Comparison of ENCODE assay signal across 9 mouse cellular contexts in genomic region chr5:24483326-24483725, GRCm38 (mm10). TPM values are rescaled to one million over a fixed set of nuclear protein-coding genes. Genes with fewer than 3 reads are reported as not detected.
DNase-seq lines count a peak whose midpoint lies in the region; ATAC-seq and TF ChIP-seq lines count a peak whose summit lies in the region.
"Had no signal": no experiment of that assay in that cellular context is flagged by ENCODE, and none has a peak within 500 bp of the region (broad histone marks: within the 10 kb centered on the region; RNA-seq: fewer than 3 reads in every experiment).

No protein-coding gene starts in this region.

- peak overlapping the region; percentile 84 for H3K27ac ChIP-seq in intestine, postnatal 0 days (ENCODE audit: low read depth, low read length)
- peak overlapping the region; percentile 78 for H3K27ac ChIP-seq in liver, embryonic 11.5 days (ENCODE audit: low read depth, low read length)
- no peak overlapping the region for H3K27ac ChIP-seq in midbrain, postnatal 0 days (ENCODE audit: low read depth, low read length)
- H3K27ac ChIP-seq in stomach, postnatal 0 days (replicated peaks), result no peak overlapping the region

- TF ChIP-seq CTCF in intestine, postnatal 0 days (IDR thresholded peaks at IDR 0.05; ENCODE audit: low read depth), result peak; percentile 95
- TF ChIP-seq CTCF in midbrain, postnatal 0 days (IDR thresholded peaks at IDR 0.05), result peak; percentile 88
- TF ChIP-seq CTCF in stomach, postnatal 0 days (IDR thresholded peaks at IDR 0.05; ENCODE audit: low read depth), result peak; percentile 92

- H3K4me1 ChIP-seq in intestine, postnatal 0 days (replicated peaks; ENCODE audit: control insufficient read depth, insufficient read depth, low read length), result no peaks in the 10 kb centered on the region
- H3K4me1 ChIP-seq in liver, embryonic 11.5 days (replicated peaks; ENCODE audit: control insufficient read depth, insufficient read depth, low read length), result peaks cover 19% of the 10 kb centered on the region
- no peaks in the 10 kb centered on the region for H3K4me1 ChIP-seq in midbrain, postnatal 0 days (ENCODE audit: insufficient read depth, low read length)
- no peaks in the 10 kb centered on the region for H3K4me1 ChIP-seq in stomach, postnatal 0 days (replicated peaks; ENCODE audit: control insufficient read depth, insufficient read depth)

- peak overlapping the region; percentile 11 for H3K4me3 ChIP-seq in intestine, postnatal 0 days (ENCODE audit: low read depth, low read length)
- no peak overlapping the region for H3K4me3 ChIP-seq in liver, embryonic 11.5 days (ENCODE audit: low read depth, low read length)
- no peak overlapping the region for H3K4me3 ChIP-seq in midbrain, postnatal 0 days (ENCODE audit: low read depth, low read length)
- no peak overlapping the region for H3K4me3 ChIP-seq in stomach, postnatal 0 days (ENCODE audit: low read depth, low read length)
- H3K4me3 ChIP-seq: embryonic facial prominence, embryonic 12.5 days had no signal

- H3K9ac ChIP-seq in intestine, postnatal 0 days (ENCODE audit: low read depth, low read length), result 0 out of 2 replicates have a peak overlapping the region, but pooled peaks have one; percentile 26
- H3K9ac ChIP-seq in liver, embryonic 11.5 days (ENCODE audit: low read depth, low read length), result 0 out of 2 replicates have a peak overlapping the region, but pooled peaks have one; percentile 5
- no peak overlapping the region for H3K9ac ChIP-seq in midbrain, postnatal 0 days (replicated peaks; ENCODE audit: low read length, poor library complexity, severe bottlenecking)
- no peak overlapping the region for H3K9ac ChIP-seq in stomach, postnatal 0 days (ENCODE audit: low read length)

- no peak for TF ChIP-seq EP300 in stomach, postnatal 0 days (optimal IDR thresholded peaks at IDR 0.05)

- peaks cover 54% of the 10 kb centered on the region for H3K36me3 ChIP-seq in intestine, postnatal 0 days (ENCODE audit: control insufficient read depth, insufficient read depth)
- H3K36me3 ChIP-seq in liver, embryonic 11.5 days (ENCODE audit: control insufficient read depth, insufficient read depth, low read length), result peaks cover 27% of the 10 kb centered on the region
- H3K36me3 ChIP-seq in midbrain, postnatal 0 days (ENCODE audit: insufficient read depth, low read length), result peaks cover 60% of the 10 kb centered on the region
- H3K36me3 ChIP-seq in stomach, postnatal 0 days (ENCODE audit: control insufficient read depth, insufficient read depth, low read length), result peaks cover 43% of the 10 kb centered on the region

- DNase-seq in A20 (ENCODE audit: low read depth, low spot score) (peak; percentile 39), R1 (ENCODE audit: low read depth, low spot score) (peak; percentile 95)
- peak; percentile 83 to 86 for DNase-seq in cerebellum, postnatal 14 days
- DNase-seq in gastrocnemius, postnatal 14 days, result peak; percentile 55
- no peak for DNase-seq in liver, embryonic 11.5 days (ENCODE audit: low spot score)
- DNase-seq in midbrain, postnatal 0 days (ENCODE audit: low spot score), result peak; percentile 89
- peak; percentile 87 for DNase-seq in stomach, postnatal 0 days (ENCODE audit: low spot score)

- peak overlapping the region; percentile 61 for H3K4me2 ChIP-seq in intestine, postnatal 0 days (replicated peaks; ENCODE audit: low read depth)
- peak overlapping the region; percentile 43 for H3K4me2 ChIP-seq in liver, embryonic 11.5 days
- H3K4me2 ChIP-seq in midbrain, postnatal 0 days (ENCODE audit: low read depth, low read length, poor library complexity, severe bottlenecking), result no peak overlapping the region
- H3K4me2 ChIP-seq in stomach, postnatal 0 days (replicated peaks; ENCODE audit: low read depth), result no peak overlapping the region
- H3K4me2 ChIP-seq: embryonic facial prominence, embryonic 12.5 days had no signal

- intact Hi-C loops in gastrocnemius, postnatal 14 days (cut with DNase I; ENCODE audit: low total_unique reads), result loop anchor here (5.0 kb wide), 2 partner anchors 44 to 169 kb away; partner anchors contain the start of gene Gbx1

- 18% methylated on average over 11 of the region's 11 CpGs for WGBS in intestine, postnatal 0 days
- WGBS in liver, embryonic 11.5 days, result 36% methylated on average over 11 of the region's 11 CpGs
- 25% methylated on average over 11 of the region's 11 CpGs for WGBS in midbrain, postnatal 0 days
- WGBS in stomach, postnatal 0 days, result 25% methylated on average over 11 of the region's 11 CpGs

- peak; percentile 57 for ATAC-seq in intestine, postnatal 0 days
- ATAC-seq in liver, embryonic 11.5 days (replicated peaks; ENCODE audit: low FRiP score), result peak; percentile 13; the same call in 1 of the 2 replicates
- ATAC-seq in midbrain, postnatal 0 days (ENCODE audit: low FRiP score), result peak; percentile 45
- ATAC-seq in stomach, postnatal 0 days (ENCODE audit: low FRiP score, low TSS enrichment), result peak; percentile 77

- H3K9me3 ChIP-seq in intestine, postnatal 0 days (ENCODE audit: control insufficient read depth), result no peaks in the 10 kb centered on the region
- H3K9me3 ChIP-seq in liver, embryonic 11.5 days (ENCODE audit: control insufficient read depth, low read length), result no peaks in the 10 kb centered on the region
- H3K9me3 ChIP-seq in midbrain, postnatal 0 days (ENCODE audit: low read length), result no peaks in the 10 kb centered on the region
- no peaks in the 10 kb centered on the region for H3K9me3 ChIP-seq in stomach, postnatal 0 days (ENCODE audit: control insufficient read depth, low read length)
- H3K9me3 ChIP-seq: embryonic facial prominence, embryonic 12.5 days had no signal

- no peaks in the 10 kb centered on the region for H3K27me3 ChIP-seq in intestine, postnatal 0 days (replicated peaks; ENCODE audit: control insufficient read depth, insufficient read depth, low read length)
- H3K27me3 ChIP-seq in liver, embryonic 11.5 days (replicated peaks; ENCODE audit: control insufficient read depth, insufficient read depth, low read length), result no peaks in the 10 kb centered on the region
- no peaks in the 10 kb centered on the region for H3K27me3 ChIP-seq in midbrain, postnatal 0 days (ENCODE audit: insufficient read depth, low read length)
- H3K27me3 ChIP-seq in stomach, postnatal 0 days (ENCODE audit: control insufficient read depth, insufficient read depth, low read length), result no peaks in the 10 kb centered on the region

RNA-seq across cellular contexts. Expression of gene Agap3, which starts 31.3 kb away (rescaled TPM):
- 10 to 100 TPM; 44.7 to 49.8 TPM for total RNA-seq in gastrocnemius, postnatal 14 days (2021)
- 14.9 and 16.6 TPM in 2 replicates for polyA plus RNA-seq in intestine, postnatal 0 days (2015; fragmentation: Nextera tagmentation; extraction: Ambion mirVana)
- polyA plus RNA-seq in liver, embryonic 11.5 days (2014; fragmentation: Nextera tagmentation; extraction: Ambion mirVana), result 29.4 and 30.6 TPM in 2 replicates
- 239 and 282 TPM in 2 replicates for total RNA-seq in midbrain, postnatal 0 days (2014; rRNA removed)
- 116 and 120 TPM in 2 replicates for polyA plus RNA-seq in midbrain, postnatal 0 days (2015; fragmentation: Nextera tagmentation; extraction: Ambion mirVana)
- 21.9 and 26.5 TPM in 2 replicates for polyA plus RNA-seq in stomach, postnatal 0 days (2015; fragmentation: Nextera tagmentation; extraction: Ambion mirVana)

RNA-seq across cellular contexts. Expression of gene Tmub1, which starts 35.7 kb away (rescaled TPM):
- total RNA-seq in gastrocnemius, postnatal 14 days (2021), result 10 to 100 TPM; 11.4 to 13.7 TPM
- polyA plus RNA-seq in intestine, postnatal 0 days (2015; fragmentation: Nextera tagmentation; extraction: Ambion mirVana), result 27.5 and 28.8 TPM in 2 replicates
- polyA plus RNA-seq in liver, embryonic 11.5 days (2014; fragmentation: Nextera tagmentation; extraction: Ambion mirVana), result 12.3 and 12.4 TPM in 2 replicates
- 52.1 and 91.5 TPM in 2 replicates for total RNA-seq in midbrain, postnatal 0 days (2014; rRNA removed)
- polyA plus RNA-seq in midbrain, postnatal 0 days (2015; fragmentation: Nextera tagmentation; extraction: Ambion mirVana), result 65.3 and 65.5 TPM in 2 replicates
- 20.9 and 21.1 TPM in 2 replicates for polyA plus RNA-seq in stomach, postnatal 0 days (2015; fragmentation: Nextera tagmentation; extraction: Ambion mirVana)

RNA-seq across cellular contexts. Expression of gene Fastk, which starts 38.2 kb away (rescaled TPM):
- total RNA-seq in gastrocnemius, postnatal 14 days (2021), result 100 to 1,000 TPM; 132 to 146 TPM
- polyA plus RNA-seq in intestine, postnatal 0 days (2015; fragmentation: Nextera tagmentation; extraction: Ambion mirVana), result 66.8 and 67.0 TPM in 2 replicates
- 95.1 and 101 TPM in 2 replicates for polyA plus RNA-seq in liver, embryonic 11.5 days (2014; fragmentation: Nextera tagmentation; extraction: Ambion mirVana)
- 139 and 174 TPM in 2 replicates for total RNA-seq in midbrain, postnatal 0 days (2014; rRNA removed)
- polyA plus RNA-seq in midbrain, postnatal 0 days (2015; fragmentation: Nextera tagmentation; extraction: Ambion mirVana), result 97.9 and 109 TPM in 2 replicates
- polyA plus RNA-seq in stomach, postnatal 0 days (2015; fragmentation: Nextera tagmentation; extraction: Ambion mirVana), result 66.6 and 67.9 TPM in 2 replicates

RNA-seq across cellular contexts. Expression of gene Gbx1, which starts 43.7 kb away (rescaled TPM):
- not detected for total RNA-seq in gastrocnemius, postnatal 14 days (2021)
- not detected in 2 replicates for polyA plus RNA-seq in intestine, postnatal 0 days (2015; fragmentation: Nextera tagmentation; extraction: Ambion mirVana)
- 0.04 TPM in 1 of 2 replicates, not detected in the other for polyA plus RNA-seq in liver, embryonic 11.5 days (2014; fragmentation: Nextera tagmentation; extraction: Ambion mirVana)
- 0.33 TPM in 1 of 2 replicates, not detected in the other for total RNA-seq in midbrain, postnatal 0 days (2014; rRNA removed)
- 0.09 and 0.12 TPM in 2 replicates for polyA plus RNA-seq in midbrain, postnatal 0 days (2015; fragmentation: Nextera tagmentation; extraction: Ambion mirVana)
- 0.02 TPM in 1 of 2 replicates, not detected in the other for polyA plus RNA-seq in stomach, postnatal 0 days (2015; fragmentation: Nextera tagmentation; extraction: Ambion mirVana)

RNA-seq across cellular contexts. Expression of gene Asb10, which starts 57.5 kb away (rescaled TPM):
- 10 to 100 TPM; 36.2 to 38.4 TPM for total RNA-seq in gastrocnemius, postnatal 14 days (2021)
- polyA plus RNA-seq in intestine, postnatal 0 days (2015; fragmentation: Nextera tagmentation; extraction: Ambion mirVana), result 0.09 and 0.18 TPM in 2 replicates
- 0.23 and 0.30 TPM in 2 replicates for polyA plus RNA-seq in liver, embryonic 11.5 days (2014; fragmentation: Nextera tagmentation; extraction: Ambion mirVana)
- 1.2 TPM in 1 of 2 replicates, not detected in the other for total RNA-seq in midbrain, postnatal 0 days (2014; rRNA removed)
- 0.31 and 0.39 TPM in 2 replicates for polyA plus RNA-seq in midbrain, postnatal 0 days (2015; fragmentation: Nextera tagmentation; extraction: Ambion mirVana)
- 0.21 and 0.25 TPM in 2 replicates for polyA plus RNA-seq in stomach, postnatal 0 days (2015; fragmentation: Nextera tagmentation; extraction: Ambion mirVana)

Comparison
In these comparisons a context has a peak if more than half of its experiments do, and no peak if none do; other contexts are left out.
1. ATAC-seq: peak in every context shown above with its lines; median percentile 77 in stomach, postnatal 0 days; 57 in intestine, postnatal 0 days; 45 in midbrain, postnatal 0 days; 13 in liver, embryonic 11.5 days.
2. H3K27ac ChIP-seq: peak in intestine, postnatal 0 days (single experiment) and liver, embryonic 11.5 days (single experiment); none in midbrain, postnatal 0 days (single experiment) and stomach, postnatal 0 days (single experiment).
3. H3K4me2 ChIP-seq: peak in intestine, postnatal 0 days (single experiment) and liver, embryonic 11.5 days (single experiment); none in midbrain, postnatal 0 days (single experiment) and stomach, postnatal 0 days (single experiment).
4. H3K9ac ChIP-seq: peak in intestine, postnatal 0 days (single experiment) and liver, embryonic 11.5 days (single experiment); none in midbrain, postnatal 0 days (single experiment) and stomach, postnatal 0 days (single experiment).
5. Peak in every context shown above with its lines, with median percentiles within 50 percentile points of each other: CTCF ChIP-seq.